Mouse (Mus musculus) frontal cortex, postnatal 10 days (tissue): ENCODE measurements at regions not wholly inside any gene's neighbourhood (a gene's known extent, or its start where the extent isn't known, plus 50 kb on each side); places are given as distances from the start of the nearest gene placed in this dataset.

Experiments
- DNase-seq, 2 experiments: peaks; one replicate each; pipeline ENCODE4 v3.0.0; 2022; ENCODE audit warnings: low spot score in 2 of 2, mixed read lengths in 1 of 2

- peak; percentile 33 to 37 for DNase-seq
Observed at GRCm38 (mm10) chr6:10970587-10971138, 936.6 kb downstream of the Ndufa4 start.

GRCm38 (mm10) chr6:10969841-10970536, 937.3 kb downstream of the Ndufa4 start:
- DNase-seq = peak; percentile 34 to 50

GRCm38 (mm10) chr6:10943545-10943944, 963.8 kb downstream of the Ndufa4 start:
- no peak for DNase-seq

GRCm38 (mm10) chr6:10941470-10941869, 965.8 kb downstream of the Ndufa4 start:
- no peak for DNase-seq
